Mouse (Mus musculus): ENCODE results near the gene Gm29427. TPM values are rescaled to one million over a fixed set of nuclear protein-coding genes. Genes with fewer than 3 reads are reported as not detected.
"Not testable (repeated sequence)": the region's sequence is repeated elsewhere in the genome, so short reads cannot be mapped to it uniquely, and the experiment has no call there.

Gm29427 gene
- polyA plus RNA-seq, 1 experiment from 2014 or later = not detected

DNA sequence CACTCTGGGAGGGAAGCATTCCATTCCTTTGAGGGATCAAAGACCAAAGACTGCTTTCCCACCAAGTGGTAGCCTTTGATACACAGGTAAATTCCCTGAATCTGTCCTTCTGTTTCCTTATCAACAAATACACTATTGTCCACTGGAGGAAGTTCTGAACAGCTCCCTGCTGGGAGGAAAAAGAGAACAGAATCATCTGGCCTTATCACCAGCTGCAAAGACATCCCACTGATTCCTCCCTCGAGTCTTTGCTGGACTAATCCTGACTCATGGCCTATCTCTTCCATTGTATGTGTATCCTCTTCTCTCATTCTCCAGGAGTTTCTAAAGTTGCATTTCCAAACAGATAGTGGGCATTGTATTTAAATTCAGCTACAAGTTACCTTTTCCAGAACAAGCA, 31.7 kb downstream of the Gm29427 start:
- Histone ChIP-seq H3K27ac (no peak overlapping the region), H3K4me1 (peaks cover 13% of the 10 kb centered on the region), H3K27me3 (ENCODE audit: low read depth, poor library complexity, severe bottlenecking) (no peaks in the 10 kb centered on the region), H3K9me3 (replicated peaks) (no peaks in the 10 kb centered on the region), H3K36me3 (no peaks in the 10 kb centered on the region), H3K4me3 (no peak overlapping the region)
- 90% methylated on average over 1 of the region's 1 CpGs for WGBS
- DNase-seq (ENCODE audit: low spot score) = no peak

- H3K4me1 ChIP-seq = peaks cover 13% of the 10 kb centered on the region
- no peak overlapping the region for H3K27ac ChIP-seq
- H3K27me3 ChIP-seq (ENCODE audit: low read depth, poor library complexity, severe bottlenecking) = no peaks in the 10 kb centered on the region
- 61% methylated on average over 6 of the region's 6 CpGs for WGBS
- H3K9me3 ChIP-seq (replicated peaks) = no peaks in the 10 kb centered on the region
- no peaks in the 10 kb centered on the region for H3K36me3 ChIP-seq
- DNase-seq (ENCODE audit: low spot score) = no peak
- no peak overlapping the region for H3K4me3 ChIP-seq
Measured at GRCm38 (mm10) chr1:130681656-130682413, 33.8 kb downstream of the Gm29427 start.

GRCm38 (mm10) chr1:130681075-130681474, 34.5 kb downstream of the Gm29427 start:
- 71% methylated on average over 2 of the region's 2 CpGs for WGBS
- no peaks in the 10 kb centered on the region for H3K36me3 ChIP-seq
- H3K9me3 ChIP-seq (replicated peaks) = no peaks in the 10 kb centered on the region
- no peaks in the 10 kb centered on the region for H3K27me3 ChIP-seq (ENCODE audit: low read depth, poor library complexity, severe bottlenecking)
- H3K4me3 ChIP-seq = no peak overlapping the region
- no peak overlapping the region for H3K27ac ChIP-seq
- no peak for DNase-seq (ENCODE audit: low spot score)
- H3K4me1 ChIP-seq = peaks cover 13% of the 10 kb centered on the region

GRCm38 (mm10) chr1:130678551-130678950, 37.0 kb downstream of the Gm29427 start:
- Histone ChIP-seq H3K9me3 (replicated peaks) (no peaks in the 10 kb centered on the region), H3K4me1 (peaks cover 13% of the 10 kb centered on the region), H3K36me3 (no peaks in the 10 kb centered on the region), H3K27me3 (ENCODE audit: low read depth, poor library complexity, severe bottlenecking) (no peaks in the 10 kb centered on the region), H3K4me3 (no peak overlapping the region), H3K27ac (no peak overlapping the region)
- WGBS = 95% methylated on average over 2 of the region's 2 CpGs
- DNase-seq (ENCODE audit: low spot score) = no peak

DNA sequence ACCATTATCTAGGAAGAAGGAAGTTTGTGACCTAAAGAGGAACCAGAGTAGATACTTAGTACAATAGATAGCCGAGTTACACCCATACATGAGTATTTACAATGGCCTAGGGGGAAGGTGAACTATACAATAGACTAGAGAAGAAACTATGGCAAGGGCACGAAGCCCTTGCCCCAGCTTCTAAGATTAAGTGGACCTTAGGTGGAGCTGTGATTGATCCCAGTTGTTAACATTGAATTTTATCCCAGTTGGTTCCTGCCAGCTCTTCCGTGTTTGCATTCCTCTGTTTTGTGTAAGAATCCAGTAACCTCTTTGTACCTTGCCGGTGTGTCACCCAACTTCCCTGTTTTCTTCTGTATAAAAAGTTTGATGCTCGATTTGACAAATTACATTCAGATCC, 52.0 kb downstream of the Gm29427 start:
- H3K4me3 ChIP-seq; H3K9me3 ChIP-seq (replicated peaks); H3K4me1 ChIP-seq; H3K27me3 ChIP-seq (ENCODE audit: low read depth, poor library complexity, severe bottlenecking); H3K36me3 ChIP-seq; H3K27ac ChIP-seq; DNase-seq (ENCODE audit: low spot score): not testable (repeated sequence)
- 91% methylated on average over 5 of the region's 5 CpGs for WGBS

DNA sequence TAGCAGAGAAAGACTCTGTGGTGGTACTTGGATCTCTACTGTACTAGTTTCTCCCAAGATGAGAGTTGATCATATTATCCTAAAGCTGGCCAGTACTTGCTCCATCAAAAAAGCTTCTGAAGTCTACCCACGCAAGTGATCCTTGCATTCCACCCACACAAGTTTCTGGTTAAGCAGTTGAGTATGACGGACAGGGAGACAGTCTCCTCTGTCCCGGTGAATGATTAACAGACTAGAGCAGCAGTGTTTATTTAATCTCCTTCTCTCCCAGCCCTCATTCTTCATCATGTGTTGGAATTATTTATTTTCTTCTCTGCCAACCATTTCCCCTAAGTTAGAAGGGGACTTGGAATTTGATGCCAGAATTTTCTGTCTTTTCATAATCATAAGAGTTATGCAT, 54.1 kb downstream of the Gm29427 start, which contains the start of gene C4bp:
TSS of gene C4bp (minus strand) at position 179 of the 400 bp plus-strand sequence.
- no peak for DNase-seq (ENCODE audit: low spot score)
- Histone ChIP-seq H3K9me3 (replicated peaks) (no peaks in the 10 kb centered on the region), H3K4me1 (no peaks in the 10 kb centered on the region), H3K27ac (no peak within 1 kb of the TSS), H3K36me3 (no peaks in the 10 kb centered on the region), H3K27me3 (ENCODE audit: low read depth, poor library complexity, severe bottlenecking) (no peaks in the 10 kb centered on the region), H3K4me3 (no peak within 1 kb of the TSS)
- WGBS = 87% methylated on average over 3 of the region's 3 CpGs

DNA sequence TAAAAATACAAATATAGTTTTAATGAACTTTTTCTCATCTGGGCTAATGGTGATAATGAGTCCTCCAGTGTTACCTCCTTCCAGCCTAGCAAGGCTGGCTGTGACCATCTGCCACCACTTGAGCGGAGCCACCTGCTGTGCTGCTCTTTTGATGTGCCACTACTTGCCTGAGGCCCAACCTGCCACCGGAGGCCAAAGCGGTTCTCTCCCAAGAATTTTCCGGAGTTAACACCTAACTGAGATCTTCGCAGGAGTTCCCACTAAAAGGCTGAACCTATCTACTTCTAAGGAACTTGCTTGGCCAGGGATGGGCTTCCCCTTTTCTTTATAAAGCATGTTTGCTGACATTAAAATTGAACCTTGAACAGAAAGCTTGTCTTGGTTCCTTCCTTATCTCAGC, 56.0 kb downstream of the Gm29427 start:
- WGBS = 27% methylated on average over 5 of the region's 5 CpGs
- not testable (repeated sequence) for H3K27me3 ChIP-seq (ENCODE audit: low read depth, poor library complexity, severe bottlenecking); H3K4me3 ChIP-seq; H3K9me3 ChIP-seq (replicated peaks); H3K27ac ChIP-seq; DNase-seq (ENCODE audit: low spot score); H3K36me3 ChIP-seq; H3K4me1 ChIP-seq

- Histone ChIP-seq H3K4me1 (no peaks in the 10 kb centered on the region), H3K36me3 (no peaks in the 10 kb centered on the region), H3K9me3 (replicated peaks) (no peaks in the 10 kb centered on the region), H3K4me3 (no peak overlapping the region), H3K27ac (no peak overlapping the region), H3K27me3 (ENCODE audit: low read depth, poor library complexity, severe bottlenecking) (no peaks in the 10 kb centered on the region)
- DNase-seq (ENCODE audit: low spot score) = no peak
- WGBS = 72% methylated on average over 4 of the region's 4 CpGs
Measured at GRCm38 (mm10) chr1:130644103-130644502, 71.5 kb downstream of the Gm29427 start.

- Histone ChIP-seq H3K27me3 (ENCODE audit: low read depth, poor library complexity, severe bottlenecking) (no peaks in the 10 kb centered on the region), H3K4me3 (no peak overlapping the region), H3K4me1 (no peaks in the 10 kb centered on the region), H3K27ac (no peak overlapping the region), H3K9me3 (replicated peaks) (no peaks in the 10 kb centered on the region), H3K36me3 (no peaks in the 10 kb centered on the region)
- no peak for DNase-seq (ENCODE audit: low spot score)
Measured at GRCm38 (mm10) chr1:130640967-130641366, 74.6 kb downstream of the Gm29427 start.

GRCm38 (mm10) chr1:130633761-130634410, 81.7 kb downstream of the Gm29427 start:
- Histone ChIP-seq H3K36me3 (no peaks in the 10 kb centered on the region), H3K27ac (no peak overlapping the region), H3K9me3 (replicated peaks) (no peaks in the 10 kb centered on the region), H3K4me1 (no peaks in the 10 kb centered on the region), H3K4me3 (no peak overlapping the region), H3K27me3 (ENCODE audit: low read depth, poor library complexity, severe bottlenecking) (no peaks in the 10 kb centered on the region)
- WGBS = 38% methylated on average over 16 of the region's 16 CpGs
- DNase-seq (ENCODE audit: low spot score) = peak; percentile 85

GRCm38 (mm10) chr1:130633316-130633715, 82.3 kb downstream of the Gm29427 start:
- H3K27me3 ChIP-seq (ENCODE audit: low read depth, poor library complexity, severe bottlenecking) = no peaks in the 10 kb centered on the region
- H3K4me1 ChIP-seq = no peaks in the 10 kb centered on the region
- DNase-seq (ENCODE audit: low spot score) = no peak
- H3K36me3 ChIP-seq = no peaks in the 10 kb centered on the region
- H3K9me3 ChIP-seq (replicated peaks) = no peaks in the 10 kb centered on the region
- 87% methylated on average over 8 of the region's 8 CpGs for WGBS
- H3K27ac ChIP-seq = no peak overlapping the region
- H3K4me3 ChIP-seq = no peak overlapping the region

- 92% methylated on average over 2 of the region's 2 CpGs for WGBS
- Histone ChIP-seq H3K4me1 (no peaks in the 10 kb centered on the region), H3K36me3 (no peaks in the 10 kb centered on the region), H3K4me3 (no peak within 1 kb of the TSS), H3K9me3 (replicated peaks) (no peaks in the 10 kb centered on the region), H3K27ac (no peak within 1 kb of the TSS), H3K27me3 (ENCODE audit: low read depth, poor library complexity, severe bottlenecking) (no peaks in the 10 kb centered on the region)
- no peak for DNase-seq (ENCODE audit: low spot score)
Measured at GRCm38 (mm10) chr1:130629521-130629920, 86.1 kb downstream of the Gm29427 start, which contains the start of gene Zp3r. Zp3r (minus strand) TSS chr1:130629621.

Data from limb, embryonic 10.5 days (tissue).